Mouse (Mus musculus): Measurements from ENCODE around the gene Fabp1.

DNA sequence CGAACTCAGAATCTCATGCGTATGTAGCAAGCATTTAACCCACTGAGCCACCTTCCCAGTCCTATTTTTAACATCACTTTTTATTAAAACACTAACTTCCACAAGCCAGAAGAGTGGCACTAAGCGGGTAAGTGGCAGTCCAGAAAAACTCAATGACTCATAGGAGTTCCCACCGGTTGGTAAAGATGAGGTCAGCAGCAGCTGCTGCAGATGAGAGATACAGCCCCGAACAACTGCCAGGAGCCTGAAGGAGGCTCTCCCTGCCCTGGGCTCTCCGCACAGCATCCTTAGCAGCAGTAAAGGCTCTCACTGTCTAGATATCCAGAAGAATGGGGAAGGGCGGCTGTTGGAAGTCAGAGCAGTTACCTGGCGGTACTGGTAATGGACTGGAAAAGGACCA lies 51.3 kb downstream of the Fabp1 start:
- TF ChIP-seq NRF1 (IDR thresholded peaks at IDR 0.05; ENCODE audit: insufficient read depth, low read depth, low read length, poor library complexity, severe bottlenecking) (no peak), MAFK (IDR thresholded peaks at IDR 0.05; ENCODE audit: borderline replicate concordance, low read depth, low read length) (no peak), CTCF (IDR thresholded peaks at IDR 0.05 in 2 of 3, conservative IDR thresholded peaks at IDR 0.05 in 1 of 3; ENCODE audit: control insufficient read depth in 1 of 3, insufficient read depth in 1 of 3, low read depth in 2 of 3, low read length in 3 of 3, poor library complexity in 1 of 3, severe bottlenecking in 1 of 3) (no peak), EP300 (IDR thresholded peaks at IDR 0.05; ENCODE audit: low read depth in 1 of 2, low read length in 2 of 2) (no peak), MAZ (IDR thresholded peaks at IDR 0.05; ENCODE audit: low read depth, low read length) (no peak), POLR2A (IDR thresholded peaks at IDR 0.05; ENCODE audit: control insufficient read depth in 1 of 2, insufficient read depth in 1 of 2, low read depth in 1 of 2, low read length in 2 of 2, poor library complexity in 1 of 2) (no peak), UBTF (IDR thresholded peaks at IDR 0.05; ENCODE audit: borderline replicate concordance, insufficient read depth, low read depth, low read length) (no peak), HCFC1 (IDR thresholded peaks at IDR 0.05; ENCODE audit: low read depth, low read length) (no peak), ZNF384 (IDR thresholded peaks at IDR 0.05; ENCODE audit: low read depth, low read length) (no peak), ZC3H11A (IDR thresholded peaks at IDR 0.05; ENCODE audit: low read depth, low read length) (no peak), RAD21 (IDR thresholded peaks at IDR 0.05; ENCODE audit: low read depth, low read length) (no peak), NELFE (IDR thresholded peaks at IDR 0.05; ENCODE audit: low read depth, low read length) (no peak), MYB (IDR thresholded peaks at IDR 0.05; ENCODE audit: low read depth, low read length) (no peak), ELF1 (IDR thresholded peaks at IDR 0.05; ENCODE audit: low read depth, low read length) (no peak)

Measured in MEL (cell line).